Mouse (Mus musculus) layer of hippocampus, adult 9-10 months (tissue): ENCODE results near the gene Gm10644.

Experiments
- DNase-seq: peaks from one replicate; pipeline ENCODE4 v3.0.0; 2022; ENCODE audit warnings: low spot score

Gene Gm10644

DNA sequence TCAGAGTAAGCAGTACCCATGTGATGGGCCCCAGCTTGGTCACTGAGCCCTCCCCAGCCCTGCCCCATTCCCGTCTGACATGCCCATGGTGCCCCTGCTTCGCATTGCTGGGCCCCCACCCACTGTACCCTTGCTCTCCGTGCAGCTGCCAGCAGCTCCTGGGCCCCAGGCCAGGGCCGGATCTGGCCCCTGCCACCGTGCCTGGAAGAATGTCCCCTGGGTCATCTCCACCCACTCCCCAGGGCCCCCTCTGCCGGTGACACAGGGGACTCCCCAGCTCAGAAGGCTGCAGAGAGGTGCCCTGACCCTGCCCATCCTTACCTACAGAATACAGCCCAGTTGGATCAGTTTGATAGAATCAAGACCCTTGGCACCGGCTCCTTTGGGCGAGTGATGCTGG lies 25.8 kb upstream of the Gm10644 start:
- no peak for DNase-seq

DNA sequence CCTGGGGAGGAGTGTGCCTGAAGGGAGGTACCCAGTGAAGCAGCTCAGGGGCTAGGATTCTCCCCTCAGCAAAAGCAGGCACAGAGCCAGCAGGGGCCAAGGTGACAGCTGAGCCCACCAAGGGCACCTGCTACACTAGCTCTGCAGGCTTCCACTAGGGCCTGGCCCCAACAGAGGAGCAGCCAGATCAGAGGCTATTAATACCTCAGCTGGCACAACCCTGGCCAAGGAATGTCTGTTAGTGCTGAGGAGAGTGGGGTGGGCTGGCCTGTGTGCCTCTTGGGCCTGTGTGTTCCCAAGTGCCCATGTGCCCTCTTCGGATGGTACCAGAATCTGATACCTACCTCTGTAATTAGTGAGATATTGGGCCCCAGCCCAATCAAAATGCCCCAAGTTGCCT lies 25.2 kb upstream of the Gm10644 start:
- no peak for DNase-seq

DNA sequence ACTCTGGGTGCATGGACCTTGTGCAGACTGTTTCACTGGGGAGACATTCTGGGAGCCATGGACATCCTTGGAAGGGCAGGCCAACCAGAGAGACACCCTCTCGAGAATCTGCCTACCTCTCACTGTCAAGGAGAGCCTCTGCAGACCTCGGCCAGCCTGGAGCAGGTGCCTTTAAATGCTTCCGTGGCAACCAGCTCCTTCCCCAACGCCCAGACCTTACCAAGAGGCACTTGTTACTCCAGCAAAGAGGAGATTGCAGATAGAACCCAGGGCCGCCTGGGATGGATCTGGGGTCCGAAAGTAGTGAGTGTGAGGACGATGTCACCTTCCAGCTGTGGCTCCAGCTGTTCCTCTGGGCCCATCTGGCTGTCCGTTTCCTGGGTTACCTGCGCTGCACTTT lies 23.2 kb upstream of the Gm10644 start:
- DNase-seq = no peak

DNA sequence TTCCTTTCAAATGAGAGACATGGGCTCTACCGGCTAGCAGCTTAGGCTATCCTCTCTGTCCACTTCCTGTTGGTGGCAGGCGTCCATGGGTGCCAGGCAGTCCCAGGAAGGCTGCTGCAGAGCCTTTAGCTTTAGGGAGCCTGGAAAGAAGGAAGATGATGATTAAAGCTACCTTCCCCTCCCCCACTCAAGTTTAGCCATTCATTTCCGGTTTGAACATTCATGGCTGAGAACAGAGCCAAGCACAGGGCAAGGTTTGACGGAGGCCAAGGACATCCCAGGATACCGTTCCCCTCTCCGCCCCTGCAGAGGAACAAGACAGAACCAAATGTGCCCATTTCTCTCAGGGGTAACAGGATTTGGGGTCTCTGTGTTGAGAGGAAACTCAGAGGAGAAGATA lies 22.6 kb upstream of the Gm10644 start:
- no peak for DNase-seq

DNA sequence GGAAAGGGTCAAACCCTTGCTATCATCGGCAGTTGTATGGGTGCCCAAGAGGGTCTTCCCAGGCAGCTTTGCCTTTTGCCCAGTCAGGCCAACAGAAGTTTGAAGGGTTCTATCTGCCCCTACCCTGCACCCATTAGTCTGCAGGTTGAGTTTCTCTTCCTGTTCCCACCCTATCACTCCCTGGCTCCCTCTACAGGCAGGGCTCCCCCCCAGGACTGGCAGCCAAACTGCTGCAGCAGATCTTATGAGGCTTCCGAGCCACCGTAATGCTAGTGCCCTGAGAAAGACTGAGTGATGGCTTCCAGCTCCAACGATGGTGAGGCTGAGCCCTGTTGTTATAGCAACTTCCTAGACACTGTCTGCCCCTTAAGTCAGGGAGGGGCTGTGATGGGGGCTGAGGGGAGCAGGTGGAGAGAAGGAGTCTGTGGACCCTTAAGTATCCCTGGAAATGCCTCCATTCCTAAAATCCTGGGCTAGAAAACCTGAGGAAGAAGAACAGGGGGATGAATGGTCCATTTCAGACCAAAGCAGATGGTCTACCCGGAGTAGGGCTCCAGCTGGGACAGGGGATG lies 21.9 kb upstream of the Gm10644 start:
- no peak for DNase-seq

DNA sequence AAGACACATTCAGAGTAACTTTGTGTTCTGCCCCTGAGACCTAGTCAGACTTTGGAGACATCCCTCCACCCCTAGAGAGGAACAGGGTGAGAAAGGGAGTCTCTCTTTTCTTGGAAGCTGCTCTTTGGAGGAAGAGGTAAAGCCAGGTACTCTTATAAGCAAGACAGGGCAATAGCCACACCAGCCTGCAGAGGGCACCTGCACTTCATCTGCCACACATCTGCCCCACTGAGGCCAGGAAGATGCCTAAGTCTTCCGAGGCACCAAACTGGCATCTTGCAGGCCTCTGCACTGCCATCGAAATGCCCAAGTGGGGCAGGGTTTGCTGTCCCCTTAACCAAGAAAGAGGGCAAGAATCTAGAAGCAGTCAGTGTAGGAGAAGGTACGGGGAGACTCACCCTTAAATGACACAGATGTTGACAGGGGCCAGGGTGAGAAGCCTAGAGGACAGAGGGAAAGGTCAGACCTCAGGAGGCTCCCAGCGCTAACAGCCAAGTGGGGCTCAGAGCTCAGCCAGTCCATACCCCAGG lies 21.2 kb upstream of the Gm10644 start:
- DNase-seq = no peak

DNA sequence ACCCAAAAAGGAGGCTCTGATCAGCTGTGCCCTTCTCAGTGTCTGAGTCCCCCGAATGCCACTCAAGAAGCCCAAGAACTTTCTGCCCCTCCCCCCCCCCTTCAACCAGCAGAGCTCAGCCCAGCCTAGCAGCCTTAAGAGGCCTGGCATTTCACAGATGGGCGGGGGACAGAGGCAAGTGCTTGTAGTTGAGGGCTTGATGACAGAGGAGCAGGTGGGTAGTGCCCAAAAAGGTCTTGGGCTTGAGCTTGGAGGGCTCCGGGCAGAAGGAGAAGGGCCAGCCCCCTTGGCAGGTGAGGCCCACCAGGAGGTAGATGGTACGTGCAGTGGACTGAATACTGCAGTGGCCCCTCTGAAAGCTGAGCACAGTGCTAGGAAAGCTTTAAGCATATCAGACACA lies 19.5 kb upstream of the Gm10644 start:
- no peak for DNase-seq

DNA sequence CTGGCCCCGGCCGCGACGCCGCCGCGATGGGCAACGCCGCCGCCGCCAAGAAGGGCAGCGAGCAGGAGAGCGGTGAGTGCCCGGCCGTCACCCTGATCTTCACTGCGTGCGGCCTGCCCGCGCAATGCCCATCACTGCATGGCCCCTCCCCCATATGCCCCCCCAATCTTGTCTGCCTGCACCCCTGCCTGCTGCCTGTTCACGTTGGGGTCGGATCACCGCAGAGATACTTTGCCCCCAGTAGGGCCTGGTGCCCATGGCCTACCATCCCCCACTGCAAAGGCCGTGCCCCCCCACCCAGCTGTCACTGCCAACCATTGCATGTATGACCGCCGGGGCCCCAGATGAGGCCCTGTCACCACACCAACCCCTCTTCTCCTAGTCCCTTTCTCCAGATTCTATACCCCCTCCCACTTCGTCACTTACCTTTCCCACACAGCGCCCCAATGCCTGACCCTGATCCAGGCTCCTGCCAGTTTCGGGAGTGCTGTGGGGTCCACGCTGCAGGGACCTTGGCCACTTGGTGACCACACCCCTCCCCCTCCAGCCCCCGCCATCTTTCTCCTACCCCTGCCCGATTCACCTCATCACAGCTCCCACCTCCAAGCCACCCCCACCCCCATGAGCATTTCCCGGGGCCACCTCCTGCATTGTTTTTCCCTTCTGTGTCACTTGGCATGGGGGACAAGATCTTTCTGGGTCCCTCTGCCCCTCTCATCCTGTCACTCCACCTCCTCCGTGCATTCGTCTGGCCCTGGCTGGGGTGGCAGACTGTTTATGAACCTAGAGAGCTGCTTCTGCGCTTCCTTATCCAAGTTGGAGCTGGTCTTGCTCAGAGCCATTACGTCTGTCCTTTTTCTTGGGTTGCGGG lies 18.4 kb upstream of the Gm10644 start:
- no peak for DNase-seq

DNA sequence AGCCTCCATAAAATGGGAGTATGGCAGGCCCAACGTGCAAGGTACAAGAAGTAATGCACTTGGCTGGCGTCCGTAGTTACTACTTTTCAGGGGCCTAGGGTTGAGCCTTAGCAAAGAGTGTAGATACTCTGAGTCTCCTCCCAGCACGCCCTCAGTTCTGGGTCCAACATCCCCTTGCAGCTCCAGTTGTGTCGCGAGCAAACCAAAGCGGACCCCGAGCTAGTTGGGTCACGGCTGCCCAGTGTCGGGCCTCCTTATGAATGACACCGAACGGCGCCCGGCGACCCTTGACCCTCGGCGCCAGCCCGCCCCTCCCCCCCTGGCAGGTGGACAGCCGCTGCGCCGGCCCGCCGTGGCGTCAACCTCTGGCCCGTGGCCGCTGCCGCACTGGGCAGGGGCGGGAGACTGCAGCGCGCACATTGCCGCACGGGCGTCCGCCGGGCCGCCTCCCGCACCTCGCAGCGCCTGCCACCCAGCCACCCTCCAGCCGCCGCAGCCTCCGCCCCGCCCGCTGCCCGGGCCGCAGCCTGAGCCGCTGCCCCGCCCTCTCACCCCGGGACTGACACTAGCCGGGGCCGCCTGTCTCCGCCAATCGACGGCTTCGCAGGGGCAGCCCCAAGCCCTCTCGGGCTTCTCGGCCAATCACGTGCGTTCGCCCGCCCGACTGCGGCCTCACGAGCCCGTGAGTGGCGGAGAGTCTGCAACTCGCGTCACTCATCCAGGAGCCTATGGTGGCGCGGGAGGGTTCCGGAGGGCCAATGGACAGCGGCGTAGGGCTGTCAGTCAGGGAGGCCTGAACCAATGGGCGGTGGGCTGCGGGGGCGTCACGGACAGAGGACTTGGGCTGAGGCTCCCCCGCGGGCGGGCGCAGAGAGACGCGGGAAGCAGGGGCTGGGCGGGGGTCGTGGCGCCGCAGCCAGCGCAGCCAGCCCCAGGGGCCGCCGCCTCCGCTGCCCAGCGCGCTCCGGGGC lies 17.4 kb upstream of the Gm10644 start, which contains the start of gene Prkaca:
Prkaca (plus strand) TSS at position 844 of the 971 bp plus-strand sequence.
- peak; percentile 96 for DNase-seq

DNA sequence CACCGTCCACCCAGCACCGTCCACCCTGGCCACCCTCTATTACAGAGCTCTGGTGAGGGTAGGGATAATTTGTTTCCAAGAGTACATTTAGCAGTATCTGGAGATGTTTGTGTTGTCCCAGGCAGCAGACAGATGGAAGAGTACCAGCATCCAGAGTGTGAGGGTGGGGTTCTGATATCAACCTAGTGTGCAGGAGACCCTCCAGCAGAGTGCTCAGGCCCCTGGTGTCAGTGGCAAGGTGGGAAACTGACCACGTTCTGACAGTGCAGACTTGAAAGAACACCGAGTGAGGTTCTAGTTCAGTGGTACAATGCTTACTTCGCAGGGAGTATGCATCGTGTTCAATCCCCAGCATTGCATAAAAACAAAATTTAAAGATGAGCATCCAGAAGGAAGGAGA lies 16.7 kb upstream of the Gm10644 start:
- DNase-seq = no peak

DNA sequence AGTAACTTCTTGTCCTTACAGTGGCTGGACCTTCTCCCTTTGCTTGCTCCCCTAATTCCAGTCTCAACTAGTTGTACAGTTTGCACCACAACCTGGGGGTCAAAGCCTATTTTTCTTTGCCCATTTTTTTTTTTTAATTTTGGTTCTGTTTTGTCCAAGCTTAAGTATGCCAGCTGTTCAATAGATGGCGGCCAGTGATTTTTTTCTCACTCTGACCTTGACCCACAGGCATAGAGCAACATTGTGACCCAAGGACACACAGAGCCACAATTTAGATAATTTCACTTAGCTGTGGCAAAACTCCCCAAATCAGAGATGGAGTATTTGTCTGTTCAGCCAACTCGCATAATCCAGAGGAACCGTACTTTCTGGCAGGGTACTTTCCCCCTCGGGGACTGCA lies 16.1 kb upstream of the Gm10644 start:
- no peak for DNase-seq

DNA sequence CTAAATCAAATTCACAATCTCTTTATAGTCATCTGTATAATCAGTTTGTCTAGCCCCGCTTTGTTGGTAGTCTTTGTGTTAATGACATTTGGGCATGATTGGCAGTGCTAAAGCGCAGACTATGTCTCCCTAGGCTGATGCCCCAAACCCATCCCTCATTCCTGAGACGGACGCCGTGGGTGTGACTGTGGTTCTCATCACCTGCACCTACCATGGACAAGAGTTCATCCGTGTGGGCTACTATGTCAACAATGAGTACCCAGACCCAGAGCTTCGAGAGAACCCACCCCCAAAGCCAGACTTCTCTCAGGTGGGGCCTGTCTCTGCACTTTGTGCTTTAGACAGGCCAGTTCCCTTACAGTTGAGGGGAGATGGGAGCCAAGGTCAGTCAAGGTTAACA lies 12.7 kb upstream of the Gm10644 start:
- no peak for DNase-seq

DNA sequence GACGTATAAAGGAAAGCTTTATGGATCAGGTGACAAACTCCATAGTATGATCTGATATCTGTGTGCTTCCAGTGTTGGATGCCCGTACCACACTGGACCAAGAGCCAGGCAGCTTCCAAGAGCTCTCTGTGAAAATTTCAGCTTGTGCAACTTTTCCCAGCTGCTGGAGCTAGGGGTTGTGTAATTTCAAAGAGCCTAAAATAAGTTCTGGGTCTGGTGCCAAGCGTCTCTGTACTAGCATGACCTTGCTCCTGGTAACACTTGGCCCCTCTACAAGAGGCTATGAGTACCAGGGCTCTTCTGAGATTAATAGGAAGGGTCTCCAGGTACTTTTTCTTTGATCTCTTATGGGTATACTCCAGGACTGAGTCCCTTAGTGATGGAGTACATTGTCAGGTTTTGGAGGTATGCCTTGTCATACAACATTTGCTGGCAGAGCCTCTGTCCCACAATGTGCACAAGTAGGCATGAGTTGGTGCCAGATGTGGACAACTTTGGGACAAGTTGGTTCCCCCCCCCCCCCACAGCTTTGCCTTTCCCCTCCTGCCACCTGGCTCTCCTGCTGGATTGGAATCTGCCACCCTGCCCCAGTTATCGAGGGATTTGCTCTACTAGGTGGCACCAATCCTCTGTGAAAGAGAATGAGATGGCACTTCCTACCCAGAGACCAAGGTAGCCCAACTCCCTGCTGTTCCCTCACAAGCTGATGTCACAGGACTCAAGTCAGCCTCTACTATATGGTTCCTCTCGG lies 9.2 kb upstream of the Gm10644 start:
- no peak for DNase-seq

DNA sequence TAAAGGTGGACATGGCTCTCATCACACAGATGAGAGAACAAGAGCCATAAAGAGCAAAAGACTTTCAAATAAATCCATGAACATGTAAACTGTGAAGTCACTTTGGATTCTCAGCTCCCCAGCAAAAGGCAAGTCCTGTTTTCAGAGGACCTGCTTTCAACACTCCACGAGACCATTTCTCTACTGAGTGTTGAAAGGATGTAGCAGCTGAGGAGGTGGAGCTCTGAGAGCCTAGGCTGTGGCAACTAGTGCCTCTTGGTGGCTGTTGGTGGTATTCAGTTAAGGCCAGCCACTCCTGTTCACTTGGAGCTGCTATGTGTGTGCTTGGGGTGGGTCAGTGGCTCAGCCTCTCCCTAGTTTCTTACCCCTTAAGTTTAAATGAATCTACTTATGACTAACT lies 1.8 kb upstream of the Gm10644 start:
- no peak for DNase-seq

DNA sequence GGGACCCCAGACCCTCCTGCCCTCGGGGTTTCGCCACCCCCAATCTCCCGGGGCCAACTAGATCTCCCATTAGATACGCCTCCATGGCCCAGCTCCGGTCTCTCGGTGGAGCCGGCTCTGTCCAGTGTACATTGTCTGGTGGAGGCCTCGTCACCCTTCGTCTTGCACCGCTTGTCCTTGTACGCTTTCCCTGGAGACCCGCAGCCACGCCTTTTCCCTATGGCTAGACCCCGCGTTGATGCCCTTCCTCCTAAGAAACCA lies 883 bp upstream of the Gm10644 start:
- no peak for DNase-seq

DNA sequence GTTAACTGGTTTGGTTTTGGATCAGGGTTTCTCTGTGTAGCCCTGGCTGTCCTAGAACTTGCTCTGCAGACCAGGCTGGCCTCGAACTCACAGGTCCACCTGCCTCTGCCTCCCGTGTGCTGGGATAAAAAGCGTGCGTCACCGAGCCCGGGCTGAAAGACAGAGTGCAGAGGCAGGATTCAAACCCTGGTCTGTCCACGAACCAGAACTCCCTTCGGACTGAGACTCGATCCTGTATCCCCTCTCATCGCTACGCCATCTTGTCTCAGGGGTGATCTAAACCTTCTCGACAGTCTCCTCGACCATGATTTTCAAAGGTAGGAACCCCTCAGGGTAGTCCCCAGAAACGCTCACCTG lies 278 bp downstream of the Gm10644 start:
- DNase-seq = no peak

DNA sequence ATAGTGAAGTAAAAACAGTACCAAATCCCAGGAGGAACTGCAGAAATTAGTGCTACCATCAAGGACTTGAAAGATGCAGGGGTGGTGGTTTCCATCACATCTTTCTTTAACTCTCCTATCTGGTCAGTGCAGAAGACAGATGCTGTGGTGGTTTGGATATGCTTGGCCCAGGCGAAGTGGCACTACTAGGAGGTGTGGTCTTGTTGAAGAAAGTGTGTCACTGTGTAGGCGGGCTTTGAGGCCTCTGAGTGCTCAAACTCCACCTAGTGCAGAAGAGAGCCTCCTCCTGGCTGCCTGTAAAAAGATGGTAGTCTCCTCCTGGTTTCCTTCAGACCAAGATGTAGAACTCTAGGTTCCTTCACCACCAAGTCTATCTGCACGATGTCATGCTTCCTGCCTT lies 9.5 kb downstream of the Gm10644 start:
- no peak for DNase-seq

DNA sequence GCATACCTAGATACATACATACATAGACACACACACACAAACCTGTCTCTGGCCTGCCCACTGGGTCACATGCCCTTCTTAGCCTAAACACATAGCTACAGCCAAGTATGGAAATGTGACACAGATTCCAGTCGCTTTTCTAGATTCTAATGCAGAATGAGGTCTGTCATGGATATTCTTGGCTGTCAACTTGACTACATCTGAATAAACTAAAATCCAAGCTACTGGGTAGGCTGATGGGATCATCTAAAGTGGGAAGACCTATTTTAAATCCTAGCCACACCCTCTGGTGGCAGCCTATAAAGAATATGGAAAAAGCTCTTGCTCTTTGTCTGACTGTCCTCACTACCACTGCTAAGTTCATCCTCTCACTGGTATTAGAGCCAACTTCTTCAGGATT lies 12.6 kb downstream of the Gm10644 start:
- no peak for DNase-seq

DNA sequence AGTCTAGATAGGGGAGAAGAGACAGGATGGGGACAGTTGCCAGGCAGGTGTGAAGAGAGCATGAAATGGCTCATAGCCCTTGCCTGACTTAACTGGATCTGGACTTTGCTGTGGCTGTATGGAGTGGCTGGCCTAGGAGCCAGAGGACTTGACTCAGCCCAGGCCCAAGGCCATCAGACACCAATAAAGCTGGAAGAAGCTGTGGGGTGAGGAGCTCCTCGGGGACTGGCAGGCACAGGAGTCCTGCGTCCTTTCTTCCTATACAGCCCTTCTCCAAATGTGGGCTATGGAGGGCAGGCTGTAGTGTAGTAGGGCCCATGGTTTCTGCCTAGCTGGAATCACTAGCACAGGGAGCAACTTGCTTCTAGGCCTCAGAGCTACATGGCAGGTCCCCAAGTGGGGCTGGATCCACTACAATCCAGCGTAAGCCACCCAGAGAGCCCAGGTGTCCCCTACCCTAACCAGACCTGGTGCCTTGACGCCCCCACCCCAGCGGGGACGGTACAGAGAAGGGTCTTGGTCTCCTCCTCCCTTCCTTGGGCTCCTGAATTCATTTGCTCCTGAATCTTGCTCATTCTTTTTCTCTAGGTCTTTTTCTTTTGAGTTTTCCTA lies 13.8 kb downstream of the Gm10644 start:
- no peak for DNase-seq

DNA sequence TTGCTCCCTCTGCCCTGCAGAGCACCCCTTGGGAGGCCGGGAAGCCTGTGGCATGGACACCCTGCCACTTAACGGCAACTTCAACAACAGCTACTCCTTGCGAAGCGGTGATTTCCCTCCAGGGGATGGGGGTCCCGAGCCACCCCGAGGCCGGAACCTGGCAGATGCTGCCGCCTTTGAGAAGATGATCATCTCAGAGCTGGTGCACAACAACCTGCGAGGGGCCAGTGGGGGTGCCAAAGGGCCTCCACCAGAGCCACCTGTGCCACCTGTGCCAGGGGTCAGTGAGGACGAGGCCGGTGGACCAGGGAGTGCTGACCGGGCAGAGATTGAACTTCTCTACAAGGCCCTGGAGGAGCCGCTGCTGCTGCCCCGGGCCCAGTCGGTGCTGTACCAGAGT lies 16.7 kb downstream of the Gm10644 start:
- no peak for DNase-seq

DNA sequence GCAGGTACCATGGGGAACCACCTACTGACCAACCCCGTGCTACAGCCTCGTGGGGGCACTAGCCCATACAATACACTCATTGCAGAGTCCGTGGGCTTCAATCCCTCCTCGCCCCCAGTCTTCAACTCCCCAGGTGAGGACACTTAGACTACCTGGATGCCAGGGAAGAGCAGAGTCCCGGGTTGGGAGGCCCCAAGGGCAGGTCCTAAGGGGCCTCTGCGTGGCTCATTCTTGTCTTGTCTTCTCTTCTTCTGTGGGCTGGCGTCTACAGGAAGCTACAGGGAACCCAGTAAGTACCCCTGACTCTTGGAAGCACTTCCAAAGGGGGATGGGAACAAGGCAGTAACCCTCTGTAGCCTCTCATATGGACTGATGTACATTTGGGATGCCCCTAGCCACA lies 17.4 kb downstream of the Gm10644 start:
- no peak for DNase-seq

DNA sequence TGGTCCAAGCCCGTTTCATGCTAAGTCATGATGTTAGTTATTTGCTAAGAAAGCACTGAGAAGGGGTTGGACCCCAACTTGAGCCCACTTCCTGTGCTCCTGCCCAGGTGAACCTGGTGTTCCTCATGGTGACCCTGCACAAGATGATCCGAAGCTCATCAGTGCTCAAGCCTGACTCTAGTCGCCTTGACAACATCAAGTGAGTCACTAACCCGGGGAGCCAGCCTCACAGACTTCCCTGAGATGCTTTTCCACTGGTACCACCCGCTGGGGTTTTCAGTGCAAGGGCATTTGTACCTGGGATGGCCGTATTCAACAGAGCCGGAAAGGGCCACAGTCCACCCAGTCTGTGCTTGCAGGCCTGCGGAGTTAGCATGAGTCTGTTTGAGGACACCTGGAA lies 19.6 kb downstream of the Gm10644 start:
- DNase-seq = no peak
